Mouse (Mus musculus) cortical plate, adult 2 months (tissue): ENCODE data around the gene Brf1. TPM values are rescaled to one million over a fixed set of nuclear protein-coding genes. Genes with fewer than 3 reads are reported as not detected.

Source experiments
- H3K27ac ChIP-seq: fragments of 200-500 bp; 2 replicates; pipeline ENCODE4 v1.5.1; 2012; ENCODE audit warnings: low read length, control low read depth, inconsistent platforms; ENCODE audit not compliant: insufficient read depth
- H3K4me1 ChIP-seq: fragments of 200-500 bp; 2 replicates; pipeline ENCODE4 v1.6.1; 2011; ENCODE audit warnings: low read length; ENCODE audit not compliant: control insufficient read depth, insufficient read depth
- H3K4me3 ChIP-seq: fragments of 200-500 bp; 2 replicates; pipeline ENCODE4 v1.5.1; 2011; ENCODE audit warnings: mild to moderate bottlenecking, low read length, control low read depth; ENCODE audit not compliant: insufficient read depth
- CTCF ChIP-seq: fragments of 200-500 bp; IDR thresholded peaks from 2 replicates; pipeline ENCODE4 v1.5.1; 2011; ENCODE audit warnings: mild to moderate bottlenecking, control low read depth, low read length; ENCODE audit not compliant: insufficient read depth; ENCODE audit errors: extremely low read depth
- POLR2A ChIP-seq: fragments of 200-500 bp; IDR thresholded peaks from 2 replicates; pipeline ENCODE4 v1.6.1; 2011; ENCODE audit warnings: mild to moderate bottlenecking, low read length, control low read depth; ENCODE audit not compliant: insufficient read depth; ENCODE audit errors: extremely low read depth
- polyA plus RNA-seq: library from polyadenylated mRNA; depleted of rRNA; stranded (reverse); fragments of >200 nt; gene quantifications from 2 replicates; pipeline ENCODE4 v1.2.3, GENCODE M21; 2012

The Brf1 gene
- polyA plus RNA-seq, 1 experiment, result 38.8 TPM

- H3K4me1 ChIP-seq, result no peaks in the 10 kb centered on the region
- TF ChIP-seq POLR2A (no peak), CTCF (no peak)
- no peak overlapping the region for H3K4me3 ChIP-seq
- H3K27ac ChIP-seq, result no peak overlapping the region
These were observed 9.6 kb downstream of the Brf1 start for GRCm38 (mm10) chr12:112990706-112991405.

- H3K4me1 ChIP-seq, result no peaks in the 10 kb centered on the region
- TF ChIP-seq CTCF (peak; percentile 35; the same call in 1 of the 2 replicates), POLR2A (no peak)
- H3K27ac ChIP-seq, result 0 out of 2 replicates have a peak overlapping the region, but pooled peaks have one; percentile 25
- no peak overlapping the region for H3K4me3 ChIP-seq
These were observed 12.6 kb downstream of the Brf1 start for GRCm38 (mm10) chr12:112987877-112988276.

- Histone ChIP-seq H3K4me1 (peaks cover 2% of the 10 kb centered on the region; the same call in 1 of the 2 replicates), H3K27ac (no peak overlapping the region), H3K4me3 (no peak overlapping the region)
- TF ChIP-seq POLR2A (no peak), CTCF (no peak)
These were observed 15.2 kb downstream of the Brf1 start for GRCm38 (mm10) chr12:112985346-112985745.

GRCm38 (mm10) chr12:112982031-112982430 lies 18.5 kb downstream of the Brf1 start:
- TF ChIP-seq POLR2A (no peak), CTCF (no peak)
- peaks cover 2% of the 10 kb centered on the region for H3K4me1 ChIP-seq
- no peak overlapping the region for H3K4me3 ChIP-seq
- H3K27ac ChIP-seq, result no peak overlapping the region

GRCm38 (mm10) chr12:112977156-112977555 lies 23.3 kb downstream of the Brf1 start:
- peak overlapping the region; percentile 99 for H3K27ac ChIP-seq
- no peaks in the 10 kb centered on the region; the same call in 1 of the 2 replicates for H3K4me1 ChIP-seq
- TF ChIP-seq POLR2A (no peak), CTCF (no peak)
- peak overlapping the region; percentile 57 for H3K4me3 ChIP-seq

GRCm38 (mm10) chr12:112976371-112977073 lies 24.0 kb downstream of the Brf1 start, which contains the start of gene Btbd6:
TSS of gene Btbd6 (plus strand) at chr12:112976482.
- Histone ChIP-seq H3K27ac (peak within 1 kb of the TSS; percentile 99), H3K4me1 (no peaks in the 10 kb centered on the region; the same call in 1 of the 2 replicates), H3K4me3 (peak within 1 kb of the TSS; percentile 57)
- TF ChIP-seq POLR2A (peak; percentile 74), CTCF (no peak)

- H3K4me3 ChIP-seq, result no peak overlapping the region
- TF ChIP-seq CTCF (no peak), POLR2A (no peak)
- no peak overlapping the region for H3K27ac ChIP-seq
- no peaks in the 10 kb centered on the region; the same call in 1 of the 2 replicates for H3K4me1 ChIP-seq
These were observed 25.8 kb downstream of the Brf1 start for GRCm38 (mm10) chr12:112974736-112975135.

- no peak overlapping the region for H3K4me3 ChIP-seq
- TF ChIP-seq CTCF, result no peak
- TF ChIP-seq POLR2A, result no peak
These were observed 30.9 kb downstream of the Brf1 start for GRCm38 (mm10) chr12:112969616-112970015.

GRCm38 (mm10) chr12:112968943-112969342 lies 31.6 kb downstream of the Brf1 start:
- Histone ChIP-seq H3K4me1 (no peaks in the 10 kb centered on the region), H3K4me3 (no peak overlapping the region), H3K27ac (no peak overlapping the region)
- no peak for TF ChIP-seq CTCF
- no peak for TF ChIP-seq POLR2A

More at GRCm38 (mm10) chr12:112969616-112970015, 30.9 kb downstream of the Brf1 start:
- H3K27ac ChIP-seq, result no peak overlapping the region
- H3K4me1 ChIP-seq, result no peaks in the 10 kb centered on the region
